Mouse (Mus musculus) urinary bladder, postnatal 36 days (tissue): ENCODE results near the gene Sox4.

Source experiments
- DNase-seq, 2 experiments: peaks; one replicate each; pipeline ENCODE4 v3.0.0; 2022; ENCODE audit warnings: low spot score in 2 of 2, mixed read lengths in 1 of 2

The Sox4 gene

DNA sequence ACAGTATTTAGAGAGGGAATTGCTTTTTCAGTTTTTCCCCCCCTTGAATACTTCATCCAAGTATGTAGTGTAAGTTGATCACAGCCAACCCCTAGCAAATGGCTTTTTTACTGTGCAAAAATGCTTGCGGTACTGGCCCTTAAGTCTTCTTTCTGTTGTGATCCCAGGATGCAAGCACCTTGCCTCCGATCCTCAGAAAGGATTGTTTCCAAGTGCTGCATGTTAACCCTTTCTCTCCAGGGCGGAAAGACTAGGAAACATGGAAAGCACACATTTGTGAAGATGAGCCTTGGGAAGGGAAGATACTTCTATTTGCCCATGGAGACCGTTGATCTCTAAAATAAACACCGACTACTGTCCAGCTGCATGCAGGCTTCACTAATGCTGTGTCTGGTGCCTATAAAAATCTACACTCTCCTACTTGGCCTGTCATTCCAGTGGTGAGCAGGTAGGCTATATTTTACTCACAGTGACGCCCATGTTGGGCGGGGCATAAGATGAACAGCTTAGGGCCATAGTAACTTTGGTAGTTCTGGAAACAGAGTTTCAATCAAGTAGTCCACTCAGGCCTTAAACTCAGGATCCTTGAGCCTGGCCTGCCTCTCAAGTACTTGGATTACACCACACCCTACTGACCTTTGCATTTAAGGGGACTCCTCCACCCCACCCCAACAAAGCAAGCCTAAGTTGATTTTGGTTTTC lies 5.6 kb downstream of the Sox4 start:
- DNase-seq: no peak

GRCm38 (mm10) chr13:28946565-28947135 lies 6.9 kb downstream of the Sox4 start:
- no peak for DNase-seq

DNA sequence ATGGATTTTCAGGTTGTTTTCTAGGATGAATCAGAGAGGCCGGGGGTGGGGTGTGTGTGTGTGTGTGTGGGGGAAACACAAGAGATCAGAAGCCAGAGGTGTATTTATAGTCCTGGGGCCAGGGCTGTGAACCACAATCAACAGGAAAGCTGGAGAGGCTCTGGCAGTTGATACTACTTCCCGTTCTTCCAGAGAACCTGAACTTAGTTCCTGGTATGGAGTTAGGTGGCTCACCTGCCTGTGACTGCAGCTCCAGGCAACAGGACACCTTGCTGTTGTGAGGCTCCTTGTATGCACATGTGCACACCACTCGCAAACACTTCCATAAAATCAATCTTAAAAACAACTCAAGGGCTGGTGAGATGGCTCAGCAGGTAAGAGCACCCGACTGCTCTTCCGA lies 7.8 kb downstream of the Sox4 start:
- no peak for DNase-seq

- no peak for DNase-seq
Observed at GRCm38 (mm10) chr13:28942926-28943325, 10.6 kb downstream of the Sox4 start.

DNA sequence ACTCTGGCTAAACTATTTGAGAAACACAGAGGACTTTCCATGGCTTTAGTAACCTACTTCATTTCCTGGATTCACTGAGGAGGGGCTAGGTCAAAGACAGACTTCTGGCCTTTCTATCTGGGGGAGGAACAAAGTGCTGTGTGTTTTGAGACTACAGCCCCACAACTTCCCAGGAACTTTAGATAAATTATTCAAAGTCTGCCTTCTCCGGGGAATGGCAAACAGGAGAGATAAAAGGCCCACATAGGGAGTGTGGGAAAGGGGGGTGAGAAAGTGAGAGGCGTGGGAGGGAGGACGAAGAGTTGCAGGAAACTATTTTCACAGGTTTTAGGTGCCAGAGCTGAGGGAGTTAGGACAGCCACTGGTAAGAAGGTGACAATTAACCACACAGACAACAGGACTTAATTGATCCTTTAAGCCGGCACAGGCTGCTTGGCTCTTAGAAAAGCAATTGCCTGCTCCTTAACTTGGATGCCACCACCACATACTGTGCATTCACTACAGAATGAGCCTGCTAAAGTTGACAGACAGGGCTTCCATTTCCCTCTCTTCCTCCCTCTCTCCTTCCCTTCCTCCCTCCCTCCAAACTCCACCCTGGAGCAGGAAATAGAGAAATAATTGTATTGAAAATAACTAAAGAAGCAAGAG lies 11.4 kb downstream of the Sox4 start:
- DNase-seq: no peak

DNA sequence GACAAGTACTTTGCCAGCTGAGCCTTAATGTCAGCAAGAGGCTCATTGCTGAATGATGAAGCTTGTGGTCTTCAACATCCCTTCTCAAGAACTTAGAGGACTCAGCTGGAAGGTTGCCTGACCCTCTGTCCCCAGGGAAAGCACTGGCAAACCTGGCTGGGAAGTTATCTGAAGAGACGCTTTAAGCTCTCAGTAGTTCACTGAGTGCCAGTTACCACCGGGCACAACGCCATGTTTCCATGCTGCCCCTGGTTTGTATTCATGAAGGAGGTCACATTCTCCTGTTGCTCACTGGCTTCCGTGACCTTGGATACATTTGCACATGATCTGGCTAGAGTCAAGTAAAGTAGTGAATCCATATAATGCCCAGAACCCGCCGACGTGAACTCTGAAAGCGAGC lies 20.1 kb downstream of the Sox4 start:
- DNase-seq: no peak

GRCm38 (mm10) chr13:28931776-28932175 lies 21.7 kb downstream of the Sox4 start:
- no peak for DNase-seq

DNA sequence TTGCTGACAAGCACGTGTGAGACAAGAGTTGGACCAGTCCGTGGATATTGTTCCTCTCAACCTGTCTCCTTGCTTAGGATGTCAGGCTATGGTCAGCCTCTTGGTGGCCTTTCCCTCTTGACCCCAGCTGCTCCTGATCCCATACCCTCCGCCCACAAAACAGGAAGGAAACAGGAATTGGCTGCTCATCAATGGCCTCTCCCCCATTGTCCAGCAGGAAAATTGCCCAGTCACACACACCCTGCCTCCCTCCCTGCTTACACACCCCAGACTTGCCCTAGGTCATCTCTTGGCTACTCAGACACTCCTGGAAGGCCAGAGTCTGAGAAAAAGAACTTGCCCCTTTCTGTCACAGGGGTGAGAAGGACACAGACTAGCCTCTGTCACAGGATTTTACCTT lies 22.2 kb downstream of the Sox4 start:
- peak in 1 of 2 experiments; percentile 5 for DNase-seq

- peak in 1 of 2 experiments; percentile 9 for DNase-seq
Observed at GRCm38 (mm10) chr13:28930364-28930763, 23.1 kb downstream of the Sox4 start.

- no peak for DNase-seq
Observed at GRCm38 (mm10) chr13:28929936-28930335, 23.6 kb downstream of the Sox4 start.

- no peak for DNase-seq
Observed at GRCm38 (mm10) chr13:28923136-28923535, 30.4 kb downstream of the Sox4 start.

GRCm38 (mm10) chr13:28917379-28918250 lies 35.9 kb downstream of the Sox4 start:
- peak; percentile 20 to 24 for DNase-seq

GRCm38 (mm10) chr13:28913656-28914055 lies 39.9 kb downstream of the Sox4 start:
- no peak for DNase-seq

- no peak for DNase-seq
Observed at GRCm38 (mm10) chr13:28906981-28907380, 46.5 kb downstream of the Sox4 start.
